Mouse (Mus musculus) heart, adult 2 months (tissue): ENCODE results near the gene Uhmk1.

Experiments
- CTCF ChIP-seq: fragments of 200-600 bp; IDR thresholded peaks from 2 replicates; pipeline ENCODE4 v1.8.1; 2022; ENCODE audit warnings: antibody characterized with exemption, mild to moderate bottlenecking, moderate library complexity
- POLR2A ChIP-seq: fragments of 200-500 bp; IDR thresholded peaks from 2 replicates; pipeline ENCODE4 v1.6.1; 2011; ENCODE audit warnings: mild to moderate bottlenecking, low read depth, low read length, control low read depth; ENCODE audit not compliant: insufficient read depth

DNA sequence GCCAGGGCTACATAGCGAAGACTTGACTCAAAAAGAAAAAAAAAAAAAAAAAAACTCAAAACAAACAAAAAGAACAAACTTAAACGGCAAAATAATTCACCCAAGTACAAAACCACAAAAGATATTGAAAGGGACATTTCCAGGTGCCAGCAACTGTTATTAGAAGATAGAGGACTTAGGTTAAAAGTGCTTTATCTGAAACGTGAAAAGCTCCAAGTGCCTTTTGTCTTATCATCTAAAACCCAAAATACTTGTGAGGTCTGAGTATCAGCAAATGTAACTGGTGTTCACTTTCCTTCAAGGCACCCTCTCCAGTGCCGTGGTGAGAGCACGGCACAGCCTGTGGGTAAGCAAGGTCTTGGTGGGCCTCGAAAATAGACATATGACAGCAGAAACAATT is 66.7 kb downstream of the Uhmk1 start:
- no peak for TF ChIP-seq POLR2A
- TF ChIP-seq CTCF, result no peak
